Mouse (Mus musculus) spleen, postnatal 14 days (tissue): ENCODE results near the gene Usp18.

Experiments
- DNase-seq, 2 experiments: peaks; one replicate each; pipeline ENCODE4 v3.0.0; 2021 to 2022; ENCODE audit warnings: low spot score in 2 of 2

Usp18 gene

GRCm38 (mm10) chr6:121303466-121304220, 57.9 kb downstream of the Usp18 start:
- DNase-seq: no peak

GRCm38 (mm10) chr6:121304630-121305029, 58.9 kb downstream of the Usp18 start:
- DNase-seq: no peak

GRCm38 (mm10) chr6:121305571-121305970, 59.9 kb downstream of the Usp18 start:
- no peak for DNase-seq

- DNase-seq: no peak
Observed at GRCm38 (mm10) chr6:121310984-121311383, 65.3 kb downstream of the Usp18 start.

- no peak for DNase-seq
Observed at GRCm38 (mm10) chr6:121319099-121319498, 73.4 kb downstream of the Usp18 start.
